Mouse (Mus musculus) liver, adult 2 months (tissue): Measurements from ENCODE around the gene Ncoa7. TPM values are rescaled to one million over a fixed set of nuclear protein-coding genes. Genes with fewer than 3 reads are reported as not detected.

Experiments
- DNase-seq: peaks from one replicate; pipeline ENCODE4 v3.0.0-alpha.2; 2011; ENCODE audit warnings: low read depth, low spot score; ENCODE audit errors: extremely low read depth
- H3K27ac ChIP-seq: fragments of 200-500 bp; replicated peaks from 2 replicates; pipeline ENCODE4 v1.5.1; 2012; ENCODE audit warnings: low read depth, mild to moderate bottlenecking, control low read depth, inconsistent platforms, low read length; ENCODE audit not compliant: insufficient read depth
- H3K27me3 ChIP-seq: fragments of 200-500 bp; 2 replicates; pipeline ENCODE4 v1.6.1; 2012; ENCODE audit warnings: mild to moderate bottlenecking, moderate library complexity, low read length, inconsistent platforms; ENCODE audit not compliant: control insufficient read depth, insufficient read depth
- H3K36me3 ChIP-seq: fragments of 200-500 bp; 2 replicates; pipeline ENCODE4 v1.6.1; 2012; ENCODE audit warnings: low read length, inconsistent platforms; ENCODE audit not compliant: control insufficient read depth, insufficient read depth
- H3K4me1 ChIP-seq: fragments of 200-500 bp; 2 replicates; pipeline ENCODE4 v1.6.1; 2011; ENCODE audit warnings: low read length; ENCODE audit not compliant: control insufficient read depth, insufficient read depth
- H3K4me3 ChIP-seq: fragments of 200-500 bp; 2 replicates; pipeline ENCODE4 v1.5.1; 2011; ENCODE audit warnings: low read depth, mild to moderate bottlenecking, control low read depth, low read length, moderate library complexity; ENCODE audit not compliant: insufficient read depth
- H3K79me2 ChIP-seq: fragments of 200-500 bp; 2 replicates; pipeline ENCODE4 v1.6.1; 2012; ENCODE audit warnings: inconsistent platforms, mild to moderate bottlenecking, low read length, moderate library complexity; ENCODE audit not compliant: control insufficient read depth, insufficient read depth
- H3K9ac ChIP-seq: fragments of 200-500 bp; 2 replicates; pipeline ENCODE4 v1.6.1; 2012; ENCODE audit warnings: low read depth, mild to moderate bottlenecking, control low read depth, inconsistent platforms, low read length
- CTCF ChIP-seq: fragments of 200-500 bp; IDR thresholded peaks from 2 replicates; pipeline ENCODE4 v1.5.1; 2011; ENCODE audit warnings: low read depth, low read length, control low read depth
- POLR2A ChIP-seq: fragments of 200-500 bp; IDR thresholded peaks from 2 replicates; pipeline ENCODE4 v1.6.1; 2011; ENCODE audit warnings: low read length, control low read depth; ENCODE audit not compliant: insufficient read depth; ENCODE audit errors: extremely low read depth
- WGBS: fragments of 180-500 bp; shearing (Covaris S2); methylation state at CpG from one replicate; pipeline ENCODE4 v1.1.7; 2018; 5-methylcytosine and 5-hydroxymethylcytosine counted together
- polyA plus RNA-seq: library from polyadenylated mRNA; depleted of rRNA; stranded (reverse); fragments of >200 nt; gene quantifications from 2 replicates; pipeline ENCODE4 v1.2.3, GENCODE M21; 2012
- total RNA-seq: library from RNA; depleted of rRNA; stranded (reverse); fragments of >200 nt; gene quantifications from 2 replicates; pipeline ENCODE4 v1.2.3, GENCODE M21; 2014

Gene Ncoa7
- total and polyA plus RNA-seq, 2 experiments = 0.27 to 2.1 TPM

DNA sequence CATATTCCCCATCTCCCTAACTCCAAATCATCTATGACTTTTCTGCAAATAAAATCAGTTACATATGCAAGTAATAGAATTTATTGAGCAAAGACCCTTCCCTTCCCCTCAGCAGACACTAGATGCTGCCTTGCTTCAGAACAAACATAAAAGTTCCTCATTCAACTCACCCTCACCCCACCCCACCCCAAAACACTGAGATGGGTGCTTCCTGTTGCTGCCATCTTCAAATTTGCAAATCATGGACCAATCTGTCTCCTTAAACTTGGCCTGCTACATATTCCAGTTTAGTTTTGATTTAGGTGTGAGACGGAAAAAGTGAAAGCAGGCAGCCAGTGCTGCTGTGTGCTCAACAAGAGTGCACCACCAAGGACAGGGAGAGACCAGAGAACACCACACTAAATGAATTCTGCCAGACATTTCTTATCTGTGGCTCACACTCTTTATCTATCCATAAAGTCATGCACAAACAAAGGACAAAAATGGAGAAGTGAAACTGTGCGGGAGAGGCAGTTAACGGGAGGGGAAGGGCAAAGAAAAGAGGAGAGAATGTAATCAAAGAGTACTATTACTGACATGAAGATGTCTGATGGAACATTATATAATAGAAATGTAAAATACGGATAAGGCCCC, 48.2 kb downstream of the Ncoa7 start:
- Histone ChIP-seq H3K4me3 (no peak overlapping the region), H3K36me3 (no peaks in the 10 kb centered on the region), H3K27ac (no peak overlapping the region), H3K4me1 (no peaks in the 10 kb centered on the region; the same call in 1 of the 2 replicates), H3K79me2 (no peaks in the 10 kb centered on the region), H3K9ac (no peak overlapping the region), H3K27me3 (no peaks in the 10 kb centered on the region)
- WGBS = 26% methylated on average over 4 of the region's 4 CpGs
- TF ChIP-seq CTCF (no peak), POLR2A (no peak)
- no peak for DNase-seq

DNA sequence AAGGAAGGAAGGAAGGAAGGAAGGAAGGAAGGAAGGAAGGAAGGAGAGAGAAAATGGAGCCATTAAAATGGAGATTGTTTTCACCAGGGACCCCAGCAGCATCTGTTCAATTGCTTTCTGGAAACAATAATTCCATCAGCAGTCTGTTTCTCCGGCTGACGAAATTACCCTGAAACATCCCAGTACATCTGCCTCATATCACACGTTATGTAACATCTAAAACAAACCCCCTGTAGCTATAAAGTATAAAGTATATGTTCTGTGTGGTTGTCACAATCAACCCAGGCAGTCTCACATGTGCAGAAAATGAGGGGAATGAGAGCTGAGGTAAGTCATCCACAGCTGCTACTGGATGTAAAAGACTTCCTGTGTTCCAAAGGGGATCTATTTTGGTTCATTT, 49.0 kb downstream of the Ncoa7 start:
- WGBS = 90% methylated on average over 3 of the region's 3 CpGs
- Histone ChIP-seq H3K9ac (no peak overlapping the region), H3K27ac (no peak overlapping the region), H3K4me1 (no peaks in the 10 kb centered on the region; the same call in 1 of the 2 replicates), H3K79me2 (no peaks in the 10 kb centered on the region), H3K4me3 (no peak overlapping the region), H3K36me3 (no peaks in the 10 kb centered on the region), H3K27me3 (no peaks in the 10 kb centered on the region)
- TF ChIP-seq POLR2A (no peak), CTCF (no peak)
- no peak for DNase-seq

- TF ChIP-seq POLR2A = no peak
- no peak for TF ChIP-seq CTCF
- Histone ChIP-seq H3K79me2 (no peaks in the 10 kb centered on the region), H3K4me3 (no peak overlapping the region), H3K27me3 (no peaks in the 10 kb centered on the region), H3K27ac (no peak overlapping the region), H3K9ac (no peak overlapping the region), H3K36me3 (no peaks in the 10 kb centered on the region), H3K4me1 (no peaks in the 10 kb centered on the region; the same call in 1 of the 2 replicates)
- WGBS = 20% methylated on average over 3 of the region's 3 CpGs
- DNase-seq = peak; percentile 87
Observed at GRCm38 (mm10) chr10:30752485-30752884, 50.6 kb downstream of the Ncoa7 start.

DNA sequence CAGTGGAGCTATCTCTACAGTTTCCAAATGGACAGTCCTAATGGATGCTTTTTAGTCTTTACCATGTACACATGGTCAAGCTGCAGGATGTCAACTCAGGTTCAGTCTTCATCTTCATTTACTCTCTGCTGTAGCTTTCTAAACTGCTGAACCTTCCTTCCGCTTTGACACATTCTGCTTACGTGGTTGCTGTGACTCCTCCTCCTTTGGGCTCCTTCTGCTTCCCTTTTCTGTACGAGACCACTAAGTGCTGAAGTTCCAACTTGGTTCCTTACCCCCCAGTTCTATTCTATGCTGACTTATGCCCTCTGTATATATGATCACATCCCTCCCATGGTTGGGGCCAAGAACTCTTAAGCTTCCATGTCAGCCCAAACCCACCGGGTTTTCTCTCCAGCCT, 51.5 kb downstream of the Ncoa7 start:
- Histone ChIP-seq H3K27ac (no peak overlapping the region), H3K79me2 (no peaks in the 10 kb centered on the region), H3K4me3 (no peak overlapping the region), H3K36me3 (no peaks in the 10 kb centered on the region), H3K9ac (no peak overlapping the region), H3K27me3 (no peaks in the 10 kb centered on the region), H3K4me1 (no peaks in the 10 kb centered on the region; the same call in 1 of the 2 replicates)
- peak; percentile 21 for DNase-seq
- 89% methylated on average over 4 of the region's 4 CpGs for WGBS
- no peak for TF ChIP-seq POLR2A
- no peak for TF ChIP-seq CTCF

DNA sequence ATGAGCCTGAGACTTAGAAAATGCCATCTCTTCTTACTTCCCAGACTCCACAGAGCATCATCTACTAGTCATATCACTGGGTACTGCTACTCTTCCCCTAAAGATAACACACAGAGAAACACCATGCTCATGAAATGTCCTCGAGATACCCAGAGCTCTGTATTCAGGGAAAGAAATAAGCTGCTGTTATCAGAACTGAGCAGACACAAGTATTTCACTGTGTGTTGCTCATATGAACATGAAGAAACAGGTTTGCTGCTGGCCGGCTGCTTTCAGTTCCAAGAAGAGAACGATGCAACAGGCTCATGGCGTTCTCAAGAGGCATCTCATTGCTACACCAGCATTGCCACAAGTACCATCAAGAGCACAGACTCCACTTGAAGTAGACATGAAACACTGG, 53.3 kb downstream of the Ncoa7 start:
- WGBS = 86% methylated on average over 4 of the region's 4 CpGs
- Histone ChIP-seq H3K36me3 (no peaks in the 10 kb centered on the region), H3K27ac (no peak overlapping the region), H3K27me3 (no peaks in the 10 kb centered on the region), H3K79me2 (no peaks in the 10 kb centered on the region), H3K4me3 (no peak overlapping the region), H3K9ac (no peak overlapping the region), H3K4me1 (peaks cover 2% of the 10 kb centered on the region; the same call in 1 of the 2 replicates)
- TF ChIP-seq POLR2A (no peak), CTCF (no peak)
- DNase-seq = no peak

GRCm38 (mm10) chr10:30745238-30745974, 57.7 kb downstream of the Ncoa7 start:
- Histone ChIP-seq H3K27me3 (no peaks in the 10 kb centered on the region), H3K36me3 (no peaks in the 10 kb centered on the region), H3K4me3 (no peak overlapping the region), H3K27ac (no peak overlapping the region), H3K4me1 (peaks cover 2% of the 10 kb centered on the region; the same call in 1 of the 2 replicates), H3K79me2 (no peaks in the 10 kb centered on the region), H3K9ac (no peak overlapping the region)
- DNase-seq = peak; percentile 64
- 35% methylated on average over 3 of the region's 3 CpGs for WGBS
- no peak for TF ChIP-seq POLR2A
- TF ChIP-seq CTCF = no peak
